Mouse (Mus musculus) hematopoietic stem cell, adult 5-6 weeks (primary cell): ENCODE data around the gene Nmrk1. TPM values are rescaled to one million over a fixed set of nuclear protein-coding genes. Genes with fewer than 3 reads are reported as not detected.

ENCODE experiments used
- ATAC-seq, 2 experiments: fragments of 125-278 bp in 1 of 2; replicated peaks in 1 of 2; 2 replicates each; pipeline ENCODE4 v1.8.0; 2016 to 2017; ENCODE audit warnings: inconsistent platforms in 2 of 2, mild to moderate bottlenecking in 2 of 2, moderate number of reproducible peaks in 2 of 2, low read depth in 1 of 2, moderate TSS enrichment in 1 of 2; ENCODE audit not compliant: low FRiP score in 2 of 2, poor library complexity in 2 of 2, severe bottlenecking in 2 of 2, insufficient read depth in 1 of 2, low TSS enrichment in 1 of 2
- total RNA-seq: library from RNA; stranded (forward); fragments of 172-1452, 232-1000 nt; gene quantifications from 2 replicates; pipeline ENCODE4 v1.2.3, GENCODE M21; 2017

Nmrk1 gene
- total RNA-seq, 1 experiment from 2014 or later = 13.1 TPM

GRCm38 (mm10) chr19:18643411-18643810 is 11.7 kb downstream of the Nmrk1 start:
- no peak for ATAC-seq

DNA sequence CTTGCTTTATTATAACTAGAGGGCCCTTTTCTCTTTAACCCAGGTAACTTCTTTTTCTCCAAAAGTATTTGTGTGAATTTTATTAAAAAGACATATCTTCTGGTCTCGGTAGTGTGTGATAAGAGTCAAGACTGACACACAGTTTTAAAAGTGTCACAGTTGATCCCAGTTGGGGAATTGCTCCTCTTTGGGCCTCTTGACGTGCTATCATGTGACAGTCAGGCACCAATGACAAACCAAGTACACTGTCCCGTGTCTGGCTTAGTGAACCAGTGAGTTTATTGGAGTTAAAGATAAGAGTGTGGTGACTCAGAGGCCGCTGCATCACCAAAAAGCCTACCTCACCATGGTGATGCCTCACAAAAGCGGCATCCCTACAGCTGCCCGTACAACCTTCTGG is 12.3 kb downstream of the Nmrk1 start:
- ATAC-seq = no peak; a peak in 1 of 4 replicates

DNA sequence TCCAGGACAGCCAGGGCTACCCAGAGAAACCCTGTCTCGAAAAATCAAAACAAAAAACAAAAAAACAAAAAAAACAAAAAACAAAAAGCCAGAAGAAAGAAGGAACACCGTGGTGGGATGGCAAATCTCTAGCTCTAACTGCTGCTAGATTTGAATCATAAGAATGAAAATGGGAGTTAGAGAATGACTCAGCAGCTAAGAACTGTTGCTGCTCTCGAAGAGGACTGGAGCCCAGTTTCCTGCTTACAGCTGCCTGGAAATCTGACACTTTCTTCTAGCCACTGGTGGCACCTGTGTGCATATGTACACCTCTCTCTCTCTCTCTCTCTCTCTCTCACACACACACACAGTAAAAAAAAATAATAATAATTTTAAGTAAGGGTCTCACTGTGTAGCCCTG is 14.6 kb downstream of the Nmrk1 start:
- peak; percentile 60 to 70; a peak in 3 of 4 replicates for ATAC-seq

DNA sequence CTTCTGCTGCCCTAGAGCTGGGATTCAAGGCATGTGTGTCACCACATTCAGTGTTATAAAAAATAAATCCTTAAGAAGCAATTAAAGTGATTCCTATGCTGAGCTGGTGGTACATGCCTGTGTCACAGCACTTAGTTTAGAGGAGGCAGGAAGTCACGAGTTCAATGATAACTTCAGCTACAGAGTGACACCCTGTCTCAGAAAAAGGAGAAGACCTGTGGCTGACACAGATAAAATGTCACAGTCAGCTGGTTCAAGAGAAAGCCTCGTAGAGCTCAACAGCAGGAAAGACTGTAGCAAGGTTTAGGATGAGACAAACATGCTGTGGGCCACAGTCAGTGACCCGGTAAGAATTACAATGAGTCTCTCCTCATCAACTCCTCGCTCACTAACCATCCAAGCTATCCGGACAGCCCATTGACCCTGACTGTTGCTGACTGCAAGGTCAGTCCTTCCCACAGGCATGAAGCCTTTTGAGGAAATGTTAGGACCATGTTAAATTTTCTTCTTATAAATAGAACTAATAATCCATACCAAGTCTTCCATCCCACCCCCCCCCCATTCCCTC is 15.2 kb downstream of the Nmrk1 start:
- ATAC-seq = peak; percentile 55 to 57; a peak in 3 of 4 replicates

DNA sequence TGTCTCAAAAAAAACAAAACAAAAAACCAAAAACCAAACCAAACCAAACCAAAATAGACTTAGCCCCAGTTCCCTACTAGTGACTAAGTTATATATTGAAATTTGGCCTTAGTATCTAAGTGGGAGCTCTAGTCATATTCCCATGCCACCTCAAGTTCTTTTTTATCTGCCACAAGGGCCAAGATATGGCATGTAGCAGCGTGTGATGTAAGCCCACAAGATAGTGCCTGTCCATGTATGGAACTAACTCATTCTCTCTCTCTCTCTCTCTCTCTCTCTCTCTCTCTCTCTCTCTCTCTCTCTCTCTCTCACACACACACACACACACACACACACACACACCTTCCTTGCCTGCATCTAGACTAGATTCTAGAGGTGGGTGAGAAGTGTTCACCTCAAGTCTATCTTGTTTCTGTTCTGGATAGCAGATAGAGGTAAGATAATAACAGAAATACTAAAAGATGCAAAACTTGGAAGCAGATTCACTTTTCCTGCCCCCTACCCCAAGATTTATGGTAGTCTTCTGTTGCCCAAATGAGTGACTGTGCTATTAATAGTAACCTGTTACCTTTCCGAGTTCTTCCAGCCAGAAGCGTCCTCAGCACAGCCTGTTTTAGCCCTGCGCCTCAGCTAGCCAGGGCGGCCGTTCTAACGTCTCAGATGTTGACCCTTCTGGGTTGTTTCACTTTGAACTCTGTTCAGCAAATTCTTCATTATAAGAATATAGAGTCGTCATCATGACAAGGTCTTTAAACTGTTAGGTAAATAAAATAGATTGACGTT is 16.2 kb downstream of the Nmrk1 start:
- no peak for ATAC-seq

DNA sequence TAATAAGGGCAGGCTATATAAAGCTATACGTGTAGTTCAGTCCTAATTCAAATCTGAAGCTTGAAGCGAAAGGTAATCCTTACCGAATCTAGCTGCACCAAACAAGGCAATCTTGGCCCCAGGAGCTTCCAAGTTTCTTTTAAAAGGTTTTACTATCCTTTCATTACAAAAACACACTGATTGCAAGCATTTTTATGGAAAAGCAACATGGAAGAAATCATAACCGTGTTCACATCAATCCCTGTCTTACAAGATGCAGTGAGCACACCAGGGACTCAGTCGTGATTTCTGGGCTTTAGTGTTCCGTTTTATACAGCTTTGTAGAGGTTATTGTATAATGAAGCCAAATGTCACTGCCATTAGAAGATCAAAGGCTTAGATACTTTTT is 16.8 kb downstream of the Nmrk1 start:
- no peak for ATAC-seq

DNA sequence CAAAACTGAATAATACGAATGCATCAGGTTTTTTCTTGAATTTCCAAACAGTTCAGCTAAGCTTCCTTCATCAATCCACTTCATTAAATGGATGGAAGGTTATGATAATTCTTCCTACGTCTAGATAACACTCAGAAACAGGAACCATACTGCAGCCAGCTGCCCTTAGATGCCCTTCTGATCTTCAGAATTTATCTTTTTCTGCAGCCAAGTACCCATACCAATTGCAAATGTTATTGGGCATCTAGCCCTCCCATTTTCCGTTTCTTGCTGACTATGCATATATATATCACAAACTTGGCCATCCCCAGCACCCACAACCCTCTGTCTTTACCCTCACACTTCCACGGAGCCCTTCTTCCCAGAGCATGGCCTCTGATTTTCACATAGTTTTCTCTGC is 18.2 kb downstream of the Nmrk1 start:
- no peak for ATAC-seq

DNA sequence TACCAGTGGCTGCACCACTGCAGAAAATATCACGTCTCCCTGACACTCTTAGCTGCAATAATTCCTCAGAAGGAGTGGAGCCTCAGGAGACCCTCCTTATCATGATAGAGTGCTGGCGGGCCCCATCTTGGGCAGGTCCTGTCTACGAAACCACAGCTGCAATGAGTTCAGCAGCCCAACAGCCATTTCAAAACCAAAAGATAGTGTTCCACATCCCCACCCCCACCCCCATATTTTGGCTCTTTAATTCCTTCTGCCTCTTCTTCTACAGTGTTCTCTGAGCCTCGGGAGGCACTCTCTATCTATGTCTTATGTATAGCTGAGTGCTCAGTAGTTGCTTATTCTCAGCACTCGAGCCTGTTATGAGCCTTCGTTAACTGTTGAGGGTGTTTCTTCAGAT is 18.7 kb downstream of the Nmrk1 start:
- ATAC-seq = no peak

GRCm38 (mm10) chr19:18652592-18652991 is 20.8 kb downstream of the Nmrk1 start:
- no peak for ATAC-seq

DNA sequence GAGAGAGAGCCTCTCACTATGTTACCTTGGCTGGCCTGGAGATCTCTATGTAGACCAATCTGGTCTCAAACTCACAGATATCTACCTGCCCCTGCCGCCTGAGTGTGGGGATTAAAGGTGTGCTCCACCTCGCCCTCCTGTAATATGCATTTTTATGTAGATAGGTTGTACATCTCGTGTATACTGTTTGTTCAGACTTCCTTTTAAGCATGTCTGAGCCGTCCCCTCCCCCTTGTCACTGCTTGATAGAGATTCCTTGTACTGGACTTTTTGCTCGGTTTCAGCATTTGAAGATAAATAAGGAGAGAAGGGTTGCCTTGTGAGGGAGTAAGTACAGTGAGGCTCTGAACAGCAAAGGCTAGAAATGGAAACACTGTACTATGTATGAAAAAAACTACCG is 21.3 kb downstream of the Nmrk1 start:
- no peak for ATAC-seq

DNA sequence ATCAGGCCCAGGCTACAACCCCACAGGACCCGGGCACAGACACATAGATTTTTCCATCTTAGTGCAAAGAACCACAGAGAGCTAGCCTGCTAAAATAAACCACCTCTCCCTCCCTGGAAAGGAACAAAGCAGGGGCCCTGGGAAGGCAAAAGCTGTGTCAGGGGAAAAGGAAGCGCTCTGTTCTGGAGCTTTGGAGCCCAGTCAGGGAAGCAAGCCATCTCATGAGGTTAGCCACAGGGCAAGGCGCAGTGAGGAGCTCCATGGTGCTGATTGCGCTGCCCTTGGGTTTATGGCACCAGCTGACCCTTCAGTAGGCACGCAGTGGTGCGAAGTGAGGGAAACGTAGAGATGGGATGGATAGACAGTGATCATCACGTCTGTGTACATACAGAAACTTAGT is 22.6 kb downstream of the Nmrk1 start:
- ATAC-seq = no peak

DNA sequence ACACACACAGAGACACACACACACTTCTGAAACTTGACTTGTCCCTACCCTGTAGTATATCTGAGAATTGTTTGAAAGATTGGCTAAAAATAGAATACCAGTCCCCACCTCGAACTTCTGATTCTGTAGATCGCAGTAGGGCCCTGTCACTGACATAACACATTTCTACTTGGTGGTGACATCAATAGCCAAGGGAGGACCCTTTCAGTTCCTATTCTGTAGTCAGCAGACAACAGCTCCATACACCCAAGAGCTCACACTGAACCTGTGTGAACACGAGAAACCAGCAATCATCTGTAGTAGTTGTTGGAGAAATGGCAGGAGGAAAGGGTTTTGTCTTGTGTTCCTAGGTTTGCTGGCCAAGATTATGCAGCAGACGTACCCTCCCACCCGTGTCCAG is 23.2 kb downstream of the Nmrk1 start:
- no peak for ATAC-seq

- no peak for ATAC-seq
Observed at GRCm38 (mm10) chr19:18655999-18656398, 24.2 kb downstream of the Nmrk1 start.

DNA sequence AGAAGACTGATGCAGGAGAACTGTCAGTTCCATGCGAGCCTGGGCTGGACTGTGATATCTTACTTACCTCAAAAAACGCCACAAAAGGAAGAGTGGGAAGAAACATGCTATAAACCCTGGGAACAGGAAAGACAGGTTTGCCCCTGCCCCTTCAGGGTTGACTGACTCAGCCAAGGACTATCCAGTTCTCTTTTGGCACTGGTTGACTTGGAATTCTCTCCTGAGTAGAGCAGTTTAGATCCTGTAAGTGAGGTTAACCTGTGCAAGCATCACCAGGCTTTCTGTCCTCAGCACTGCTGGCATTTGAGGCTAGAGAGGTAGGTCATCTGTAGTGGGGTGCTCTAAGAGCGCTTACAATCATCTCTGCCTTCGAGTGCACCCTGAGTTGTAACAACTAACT is 26.7 kb downstream of the Nmrk1 start:
- ATAC-seq = no peak

DNA sequence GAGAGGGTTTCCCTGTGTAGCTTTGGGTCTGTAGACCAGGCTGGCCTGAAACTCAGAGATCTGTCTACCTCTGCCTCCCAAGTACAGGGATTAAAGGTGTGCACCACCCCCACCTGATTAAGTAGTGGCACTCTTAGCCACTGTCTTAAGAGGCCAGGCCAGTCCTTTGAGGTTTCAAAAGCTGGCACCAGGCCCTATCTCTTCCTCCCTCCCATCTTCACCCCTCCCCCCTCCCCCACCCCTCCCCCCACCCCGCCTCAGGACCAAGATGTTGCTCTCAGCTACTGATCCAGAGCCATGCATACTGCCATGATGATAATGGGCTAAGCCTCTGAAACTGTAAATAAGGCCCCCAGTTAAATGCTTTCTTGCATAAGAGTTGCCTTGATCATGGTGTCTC is 27.6 kb downstream of the Nmrk1 start:
- no peak for ATAC-seq

DNA sequence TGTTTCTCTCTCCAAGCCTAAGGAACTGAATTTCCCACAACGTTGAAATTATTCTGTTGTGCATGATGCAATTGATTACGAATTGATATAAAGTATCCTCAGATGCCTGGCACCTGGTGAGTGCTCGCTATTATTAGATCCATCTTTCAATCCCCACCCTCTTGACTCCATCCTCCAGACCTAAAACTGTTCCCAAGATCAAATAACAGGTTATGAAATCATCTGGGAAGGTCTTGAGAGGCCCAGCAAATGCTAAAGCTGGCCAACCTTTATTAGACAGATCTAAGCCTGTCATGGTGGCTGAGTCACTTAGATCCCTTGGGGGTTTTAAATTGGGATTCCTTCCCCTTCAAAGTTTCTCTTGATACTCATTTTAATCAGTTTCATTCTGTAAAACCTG is 28.7 kb downstream of the Nmrk1 start:
- no peak for ATAC-seq

GRCm38 (mm10) chr19:18661683-18662082 is 29.9 kb downstream of the Nmrk1 start:
- no peak for ATAC-seq

DNA sequence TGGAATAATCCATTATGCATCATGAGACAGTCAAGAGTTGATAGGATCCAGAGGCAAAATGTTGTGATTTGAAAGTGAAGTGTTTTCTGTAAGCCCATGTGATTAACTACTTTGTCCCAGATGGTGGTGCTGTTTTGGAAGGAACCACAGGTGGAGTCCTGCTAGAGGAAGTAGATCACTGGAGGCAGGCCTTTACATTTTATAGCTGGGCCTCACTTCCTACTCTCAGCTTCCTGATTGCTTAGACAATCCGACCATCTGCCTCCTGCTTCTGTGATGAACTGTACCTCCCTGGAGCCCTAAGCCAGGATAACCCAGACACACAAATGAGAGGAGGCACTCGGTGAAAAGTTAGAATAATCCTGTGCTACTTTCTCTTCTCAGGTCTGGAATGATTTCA is 32.2 kb downstream of the Nmrk1 start:
- peak; percentile 72 to 76; a peak in 3 of 4 replicates for ATAC-seq

GRCm38 (mm10) chr19:18666966-18667365 is 35.2 kb downstream of the Nmrk1 start:
- no peak for ATAC-seq
